Mouse (Mus musculus) embryonic facial prominence, embryonic 15.5 days (tissue): ENCODE data around the gene Epha1. TPM values are rescaled to one million over a fixed set of nuclear protein-coding genes. Genes with fewer than 3 reads are reported as not detected.

Experiments used
- ATAC-seq: fragments of 200-750 bp; cut with Nextera tagmentation; 2 replicates; pipeline ENCODE4 v1.8.0; 2017; ENCODE audit warnings: low read depth, moderate TSS enrichment; ENCODE audit not compliant: insufficient number of reproducible peaks, low FRiP score, low TSS enrichment
- H3K27ac ChIP-seq: fragments of 300-500 bp; sonication (generic); replicated peaks from 2 replicates; pipeline ENCODE4 v1.5.1; 2015; ENCODE audit warnings: mild to moderate bottlenecking, inconsistent platforms
- H3K27me3 ChIP-seq: fragments of 300-500 bp; sonication (generic); 2 replicates; pipeline ENCODE4 v1.6.1; 2015; ENCODE audit warnings: inconsistent platforms
- H3K36me3 ChIP-seq: fragments of 300-500 bp; sonication (generic); 2 replicates; pipeline ENCODE4 v1.6.1; 2015; ENCODE audit warnings: mild to moderate bottlenecking, inconsistent platforms
- H3K4me1 ChIP-seq: fragments of 300-500 bp; sonication (generic); 2 replicates; pipeline ENCODE4 v1.6.1; 2015; ENCODE audit warnings: inconsistent platforms
- H3K4me2 ChIP-seq: fragments of 300-500 bp; sonication (generic); replicated peaks from 2 replicates; pipeline ENCODE4 v1.6.1; 2015; ENCODE audit warnings: mild to moderate bottlenecking, inconsistent platforms
- H3K4me3 ChIP-seq: fragments of 300-500 bp; sonication (generic); replicated peaks from 2 replicates; pipeline ENCODE4 v1.5.1; 2015; ENCODE audit warnings: mild to moderate bottlenecking, inconsistent platforms
- H3K9ac ChIP-seq: fragments of 300-500 bp; sonication (generic); 2 replicates; pipeline ENCODE4 v1.6.1; 2015; ENCODE audit warnings: inconsistent platforms
- H3K9me3 ChIP-seq: fragments of 300-500 bp; sonication (generic); replicated peaks from 2 replicates; pipeline ENCODE4 v1.6.1; 2016; ENCODE audit warnings: inconsistent platforms
- WGBS: fragments of 180-500 bp; shearing (Covaris S2); methylation state at CpG from one replicate; pipeline ENCODE4 v1.1.7; 2015; 5-methylcytosine and 5-hydroxymethylcytosine counted together
- polyA plus RNA-seq: library from polyadenylated mRNA; unstranded; fragments of >200 nt; fragmentation: Nextera tagmentation; extraction: Ambion mirVana; gene quantifications from 2 replicates; pipeline ENCODE4 v1.2.1, GENCODE M21; 2015

Epha1 gene
- polyA plus RNA-seq, 1 experiment from 2014 or later, result 21.6 TPM

DNA sequence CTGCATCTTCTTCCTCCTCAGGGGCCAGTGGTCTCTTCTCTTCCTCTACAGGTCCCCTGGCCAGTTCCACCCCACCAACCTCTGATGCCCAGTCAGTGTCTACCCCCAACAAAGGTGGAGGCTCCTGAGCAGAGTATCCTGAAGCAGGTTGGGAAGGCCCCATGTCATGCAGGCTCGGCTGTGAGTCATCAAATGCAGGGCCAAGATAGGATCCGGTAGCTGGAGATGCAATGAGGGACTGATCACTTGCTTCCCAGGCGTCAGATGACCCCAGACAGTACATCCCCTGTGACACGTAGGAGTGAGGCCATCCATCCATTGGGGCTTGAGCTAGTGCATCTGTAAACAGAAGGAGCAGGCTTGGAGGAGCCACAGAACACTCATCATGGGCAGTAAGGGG lies 54.8 kb downstream of the Epha1 start:
- H3K27ac ChIP-seq, result no peak overlapping the region
- H3K9me3 ChIP-seq, result no peaks in the 10 kb centered on the region
- H3K4me3 ChIP-seq, result no peak overlapping the region
- 76% methylated on average over 4 of the region's 4 CpGs for WGBS
- peaks cover 24% of the 10 kb centered on the region for H3K27me3 ChIP-seq
- no peak for ATAC-seq
- no peaks in the 10 kb centered on the region for H3K4me1 ChIP-seq
- no peaks in the 10 kb centered on the region for H3K36me3 ChIP-seq
- no peak overlapping the region for H3K4me2 ChIP-seq
- no peak overlapping the region for H3K9ac ChIP-seq

DNA sequence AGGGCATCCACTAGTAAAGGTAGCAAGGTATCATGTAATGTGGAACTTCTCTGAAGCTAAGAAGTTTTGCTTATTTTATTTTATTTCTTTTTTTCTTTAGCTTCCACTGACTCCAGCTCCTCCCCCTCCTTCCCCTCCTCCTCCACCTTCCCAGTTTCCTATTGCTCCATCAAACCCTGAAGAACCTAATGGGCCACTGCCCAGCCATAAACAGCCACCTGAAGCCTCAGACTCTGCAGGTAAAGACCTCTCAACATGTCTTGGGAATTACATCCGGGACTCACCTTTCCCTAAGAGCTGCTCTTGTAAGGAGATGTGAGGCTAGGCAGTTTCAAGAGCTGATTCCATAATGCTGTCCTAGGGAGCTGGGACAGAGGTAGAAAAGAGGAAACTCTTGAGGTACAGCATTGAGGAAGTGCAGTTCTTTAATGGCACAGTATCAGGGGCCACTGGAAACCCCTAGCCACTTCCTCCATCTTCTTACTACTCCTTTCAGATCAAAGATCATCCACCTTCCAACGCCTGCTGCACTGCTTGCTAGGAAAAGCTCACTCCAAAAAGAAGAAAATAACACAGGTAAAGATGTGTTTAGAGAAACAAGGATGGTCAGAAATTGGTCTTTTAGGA lies 62.5 kb downstream of the Epha1 start:
- Histone ChIP-seq H3K36me3 (no peaks in the 10 kb centered on the region), H3K27ac (no peak overlapping the region), H3K4me1 (no peaks in the 10 kb centered on the region), H3K4me2 (no peak overlapping the region), H3K27me3 (no peaks in the 10 kb centered on the region), H3K9ac (no peak overlapping the region), H3K9me3 (no peaks in the 10 kb centered on the region), H3K4me3 (no peak overlapping the region)
- 81% methylated on average over 2 of the region's 2 CpGs for WGBS
- ATAC-seq, result no peak

DNA sequence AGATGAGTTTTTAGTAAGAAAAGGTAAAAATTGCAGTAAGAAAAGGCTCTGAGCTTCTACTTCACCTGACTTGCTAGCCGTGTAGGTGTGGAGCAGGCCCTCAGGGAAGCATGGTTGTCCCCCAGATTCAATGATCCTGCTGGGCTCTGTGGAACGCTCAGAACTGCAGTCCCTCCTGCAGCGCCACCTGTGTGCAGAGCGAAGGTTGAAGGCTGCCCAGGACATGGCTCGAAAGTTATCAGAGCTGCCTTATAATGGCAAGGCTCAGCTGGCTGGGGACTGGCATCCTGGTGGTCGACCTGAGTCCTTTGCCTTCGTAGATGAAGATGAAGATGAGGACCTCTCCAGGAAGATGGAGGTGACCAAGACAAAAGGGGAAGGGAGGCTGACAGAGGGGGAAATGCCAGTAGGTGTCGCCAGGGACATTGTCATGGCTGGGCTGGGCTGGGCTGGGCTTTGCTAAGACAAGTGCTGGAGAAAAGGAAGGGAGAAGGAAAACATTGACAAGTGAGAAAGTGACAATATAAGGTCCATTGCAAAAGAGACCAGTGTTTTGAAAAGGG lies 63.2 kb downstream of the Epha1 start:
- Histone ChIP-seq H3K36me3 (no peaks in the 10 kb centered on the region), H3K4me1 (no peaks in the 10 kb centered on the region), H3K27me3 (no peaks in the 10 kb centered on the region), H3K4me2 (no peak overlapping the region), H3K4me3 (no peak overlapping the region), H3K9me3 (no peaks in the 10 kb centered on the region), H3K9ac (no peak overlapping the region), H3K27ac (no peak overlapping the region)
- ATAC-seq, result no peak
- 50% methylated on average over 8 of the region's 8 CpGs for WGBS

Other genes starting within 250 kb of the Epha1 start
- gene Tas2r139, start 232.3 kb downstream of the Epha1 start, polyA plus RNA-seq, result not detected in 2 replicates
- gene Tas2r144, start 157.9 kb downstream of the Epha1 start, polyA plus RNA-seq, result not detected in 2 replicates
- 19.0 and 20.1 TPM in 2 replicates for gene Gstk1, start 127.3 kb downstream of the Epha1 start, polyA plus RNA-seq
- gene Tmem139, start 111.3 kb downstream of the Epha1 start, polyA plus RNA-seq, result 1.5 and 2.1 TPM in 2 replicates
- gene Casp2, start 108.3 kb downstream of the Epha1 start, polyA plus RNA-seq, result 45.8 and 46.5 TPM in 2 replicates
- gene Clcn1, start 86.6 kb downstream of the Epha1 start, polyA plus RNA-seq, result 0.08 and 0.24 TPM in 2 replicates
- 0.23 and 0.24 TPM in 2 replicates for gene Fam131b, start 48.6 kb downstream of the Epha1 start, polyA plus RNA-seq
- 127 and 131 TPM in 2 replicates for gene Zyx, start 23.6 kb downstream of the Epha1 start, polyA plus RNA-seq
- not detected in 2 replicates for gene Tas2r143, start 27.0 kb upstream of the Epha1 start, polyA plus RNA-seq
- not detected in 2 replicates for gene Tas2r135, start 32.2 kb upstream of the Epha1 start, polyA plus RNA-seq
- not detected in 2 replicates for gene Tas2r126, start 61.3 kb upstream of the Epha1 start, polyA plus RNA-seq
- not detected in 2 replicates for gene Olfr458, start 91.9 kb upstream of the Epha1 start, polyA plus RNA-seq
- gene Olfr457, start 103.1 kb upstream of the Epha1 start, polyA plus RNA-seq, result 0.08 TPM in 1 of 2 replicates, not detected in the other
- gene Olfr456, start 113.9 kb upstream of the Epha1 start, polyA plus RNA-seq, result 0.39 TPM in 1 of 2 replicates, not detected in the other
- 0.04 TPM in 1 of 2 replicates, not detected in the other for gene Olfr455, start 174.3 kb upstream of the Epha1 start, polyA plus RNA-seq
- 0.05 TPM in 1 of 2 replicates, not detected in the other for gene Tcaf3, start 224.4 kb upstream of the Epha1 start, polyA plus RNA-seq